Mouse (Mus musculus) cerebellum, adult 11 months (tissue): ENCODE results near the gene Eya2.

Source experiments
- DNase-seq: peaks from one replicate; pipeline ENCODE4 v3.0.0; 2022

Eya2 gene

GRCm38 (mm10) chr2:165719382-165719781 is 124.5 kb downstream of the Eya2 start:
- no peak for DNase-seq

DNA sequence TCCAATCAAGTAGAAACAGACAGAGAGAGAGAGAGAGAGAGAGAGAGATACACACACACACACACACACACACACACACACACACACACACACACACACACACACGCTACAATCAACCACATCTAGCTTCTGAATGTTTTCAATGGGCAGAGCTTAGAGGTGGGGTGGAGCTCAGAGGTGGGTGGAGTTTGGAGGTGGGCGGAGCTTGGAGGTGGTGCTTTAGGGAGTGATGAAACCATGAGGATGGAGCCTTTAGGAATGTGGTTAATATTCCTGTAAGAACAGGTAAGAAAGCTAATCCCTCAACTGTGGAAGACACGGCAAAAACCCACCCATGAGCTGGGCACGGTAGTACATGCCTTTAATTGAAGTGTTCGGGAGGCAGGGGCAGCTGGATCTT is 127.1 kb downstream of the Eya2 start:
- no peak for DNase-seq

DNA sequence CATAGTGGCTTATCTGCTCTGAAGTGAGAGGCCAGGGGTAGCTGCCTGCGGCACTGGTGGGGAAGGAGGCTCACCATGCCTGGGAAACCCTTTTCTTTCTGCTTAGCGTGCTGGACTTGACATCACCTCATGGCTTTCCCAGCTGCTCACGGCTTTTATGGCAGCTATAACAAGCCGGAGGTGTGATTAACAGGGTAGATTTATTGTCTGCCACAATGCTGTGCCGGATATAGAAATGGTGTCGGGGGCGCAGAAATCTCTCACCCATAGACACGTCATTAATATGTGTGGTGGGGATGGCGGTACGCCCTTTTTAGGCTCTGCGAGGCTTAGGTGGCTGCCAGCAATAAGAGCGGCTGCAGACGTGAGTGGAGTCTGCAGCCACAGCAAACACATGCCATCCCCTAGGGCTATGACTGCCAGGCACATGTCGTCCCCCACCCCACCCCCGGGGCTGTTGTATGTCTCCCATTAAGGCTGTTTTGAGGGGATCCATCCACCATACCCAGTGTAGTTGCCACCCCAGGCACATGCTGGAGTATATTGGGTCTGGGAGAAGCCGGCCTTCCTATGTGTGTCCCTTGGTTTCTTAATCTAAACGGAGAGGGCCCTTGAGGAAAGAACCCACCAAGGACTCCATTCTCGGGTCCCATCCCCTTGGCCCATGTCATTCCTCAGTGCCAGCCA is 137.9 kb downstream of the Eya2 start:
- no peak for DNase-seq

- no peak for DNase-seq
Measured at GRCm38 (mm10) chr2:165733701-165734100, 138.9 kb downstream of the Eya2 start.

- no peak for DNase-seq
Measured at GRCm38 (mm10) chr2:165736297-165736696, 141.5 kb downstream of the Eya2 start.

- DNase-seq: no peak
Measured at GRCm38 (mm10) chr2:165740381-165740780, 145.5 kb downstream of the Eya2 start.

GRCm38 (mm10) chr2:165740982-165741381 is 146.2 kb downstream of the Eya2 start:
- no peak for DNase-seq

DNA sequence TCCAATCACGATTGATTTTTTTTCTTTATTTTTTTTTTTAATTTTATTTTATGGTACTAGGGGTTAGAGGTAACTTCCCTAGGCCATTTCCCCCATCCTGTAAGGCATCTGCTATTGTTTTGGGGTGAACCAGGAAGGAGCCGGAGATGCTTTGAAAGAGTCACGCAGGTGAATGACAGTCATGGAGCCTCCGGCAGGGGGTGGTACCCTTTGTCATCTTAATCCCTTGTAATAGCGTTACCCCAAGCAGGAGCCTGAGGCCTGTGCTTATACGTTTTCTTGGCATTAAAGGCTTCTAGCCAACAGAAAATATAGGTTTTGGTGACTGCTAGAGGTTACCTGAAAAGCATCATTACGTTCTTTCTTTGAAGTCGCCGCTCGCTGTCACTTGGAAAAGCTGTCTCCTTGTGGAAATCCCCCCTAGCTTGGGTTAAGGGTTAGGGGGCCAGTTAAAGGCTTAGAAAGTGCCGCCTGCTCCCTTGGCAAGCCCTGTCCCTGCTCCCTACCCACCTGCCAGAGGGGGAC is 146.8 kb downstream of the Eya2 start:
- DNase-seq: no peak

DNA sequence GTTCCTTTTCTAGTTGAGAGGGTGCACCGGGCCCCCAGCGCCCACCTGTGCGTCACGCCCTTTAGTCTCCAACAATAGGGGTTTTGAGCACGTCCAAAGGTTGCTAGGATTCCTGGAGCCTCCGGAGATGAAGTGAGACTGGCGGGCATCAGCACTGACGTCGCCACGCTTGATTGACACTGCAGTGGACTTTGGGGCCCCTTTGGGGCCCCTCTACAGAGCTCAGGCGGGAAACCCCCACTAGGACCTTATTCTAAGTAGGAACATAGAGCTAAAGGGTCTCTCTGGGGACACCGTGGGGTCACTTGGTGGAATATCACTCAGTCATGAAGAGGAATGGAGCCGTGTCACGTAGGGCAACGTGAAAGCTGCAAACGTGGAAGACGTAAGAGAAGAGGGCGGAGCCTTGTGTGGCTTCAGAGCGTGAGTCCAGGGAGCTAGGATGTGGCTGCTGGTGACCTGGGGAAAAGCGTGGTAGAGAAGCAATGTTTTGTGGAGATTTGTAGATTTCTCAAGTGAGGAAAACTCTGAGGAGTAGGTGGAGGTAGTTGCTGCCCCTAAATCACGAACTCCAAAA is 147.5 kb downstream of the Eya2 start:
- DNase-seq: no peak

DNA sequence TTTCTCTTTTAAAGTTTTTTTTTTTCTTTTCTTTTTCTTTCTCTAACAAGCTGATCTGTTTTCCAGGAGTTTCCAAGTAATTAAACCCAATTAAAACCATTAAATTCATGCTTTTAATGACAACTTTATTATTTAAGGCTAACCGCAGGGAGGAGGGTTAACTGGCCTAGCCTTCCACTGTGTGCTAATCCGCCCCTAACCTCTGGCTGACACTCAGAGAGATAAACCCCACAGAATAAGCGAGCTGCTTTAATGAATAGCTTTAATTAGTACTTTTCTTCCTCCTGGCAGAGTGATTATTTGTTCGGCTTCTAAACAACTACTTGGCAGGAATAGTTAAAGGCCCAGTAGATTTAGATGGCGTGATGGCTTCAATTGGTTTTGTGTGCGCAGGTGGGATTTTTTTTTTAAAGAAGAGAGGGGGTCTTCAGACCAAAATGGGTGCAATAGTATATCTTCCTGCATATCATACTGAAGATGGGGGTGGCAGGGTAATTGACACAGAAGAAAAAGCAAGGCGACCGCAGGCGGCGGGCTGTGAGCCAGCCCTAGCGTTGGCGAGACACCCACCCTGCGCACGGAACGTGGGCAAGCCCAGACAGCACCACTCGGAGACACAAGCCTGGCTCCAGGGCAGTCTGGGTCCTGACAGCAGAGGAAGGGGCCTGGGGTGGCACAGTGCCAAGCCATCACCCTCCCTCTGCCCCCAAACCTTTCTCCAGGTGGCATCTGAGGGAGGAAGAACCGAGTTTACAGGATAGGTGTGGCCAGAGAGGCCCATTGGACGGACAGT is 150.7 kb downstream of the Eya2 start:
- DNase-seq: no peak

- DNase-seq: no peak
Measured at GRCm38 (mm10) chr2:165747975-165748374, 153.1 kb downstream of the Eya2 start.

- DNase-seq: no peak
Measured at GRCm38 (mm10) chr2:165748426-165748825, 153.6 kb downstream of the Eya2 start.

DNA sequence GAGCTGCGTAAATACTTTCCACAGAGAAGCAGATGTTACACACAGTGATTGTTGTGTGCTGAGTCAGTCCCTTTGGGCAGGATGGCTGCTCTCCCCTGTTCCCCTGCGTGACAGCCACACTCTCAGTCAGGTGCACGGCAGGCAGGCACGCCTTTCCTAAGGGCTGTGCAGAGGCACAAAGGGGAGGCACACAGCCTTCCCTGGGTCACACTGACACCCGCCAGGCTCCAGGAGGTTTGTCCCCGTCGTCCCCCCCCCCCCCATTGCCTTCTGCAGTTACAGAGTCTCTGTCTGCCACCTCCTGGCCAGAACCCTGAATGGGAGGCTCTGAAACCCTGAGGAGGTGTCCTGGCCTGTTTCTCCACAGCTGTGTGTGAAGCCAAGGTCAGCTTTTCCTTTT is 156.2 kb downstream of the Eya2 start:
- peak; percentile 3 for DNase-seq

DNA sequence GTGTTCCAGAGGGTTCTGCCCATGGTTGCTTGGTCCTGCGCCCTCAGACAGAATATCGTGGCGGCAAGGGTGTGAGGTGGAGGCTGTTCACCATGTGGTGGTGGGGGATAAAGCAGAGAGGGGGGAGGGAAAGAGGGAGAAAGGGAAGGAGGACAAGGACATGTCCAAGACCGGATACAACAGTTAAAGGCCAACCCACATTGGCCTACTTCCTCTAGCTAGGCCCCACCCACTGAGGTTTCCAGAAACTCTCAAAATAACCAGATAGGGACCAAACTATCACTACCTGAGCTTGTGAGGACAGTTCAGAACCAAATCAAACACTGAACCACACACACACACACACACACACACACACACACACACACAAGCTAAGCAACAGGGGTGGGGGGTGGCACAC is 157.9 kb downstream of the Eya2 start:
- DNase-seq: no peak

DNA sequence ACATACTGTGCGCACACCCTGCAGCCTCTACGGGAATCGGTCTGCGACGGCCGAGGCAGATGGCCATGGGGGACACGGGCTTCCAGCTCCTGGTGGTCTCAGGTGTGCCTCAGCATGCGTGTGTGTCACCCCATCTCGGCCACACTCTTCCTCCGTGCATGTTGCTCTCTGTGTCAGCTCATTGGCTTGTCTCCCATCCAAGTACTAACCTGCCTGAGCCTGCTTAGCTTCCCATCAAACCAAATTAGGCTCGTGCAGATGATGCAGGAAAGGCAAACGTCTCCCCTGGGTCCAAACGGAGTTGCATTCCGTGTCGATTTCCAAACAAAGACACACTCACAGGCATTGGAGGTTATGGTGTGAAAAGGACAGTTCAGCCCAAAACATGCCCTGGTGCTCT is 163.0 kb downstream of the Eya2 start:
- no peak for DNase-seq

- DNase-seq: no peak
Measured at GRCm38 (mm10) chr2:165758534-165758933, 163.7 kb downstream of the Eya2 start.

DNA sequence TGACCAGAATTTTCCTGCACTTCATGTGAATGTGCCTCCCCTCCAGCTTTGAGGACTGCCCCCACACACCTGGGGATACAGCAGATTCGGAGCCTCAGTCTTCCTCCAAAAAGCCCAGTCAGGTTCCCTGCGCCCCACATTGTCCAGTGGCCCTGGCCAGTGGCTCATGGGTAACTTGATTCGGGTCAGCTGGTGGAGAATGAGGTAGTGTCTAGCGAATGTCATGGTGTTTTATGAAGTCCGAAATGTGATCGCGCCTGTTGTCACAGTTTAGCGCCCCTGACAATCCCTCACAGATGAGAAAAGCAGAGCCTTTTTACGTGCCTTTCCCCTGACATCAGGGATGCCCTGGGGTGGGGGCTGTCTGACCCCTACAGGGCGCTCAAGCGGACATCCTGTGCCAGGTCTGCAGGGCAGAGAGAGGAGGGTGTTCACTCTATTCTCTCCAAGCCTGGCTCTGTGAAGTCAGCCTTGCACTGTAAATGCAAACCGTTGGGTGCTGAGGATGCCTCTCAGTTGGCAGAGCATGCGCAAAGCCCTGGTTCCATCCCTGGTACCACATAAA is 164.7 kb downstream of the Eya2 start:
- no peak for DNase-seq

- DNase-seq: no peak
Measured at GRCm38 (mm10) chr2:165768805-165769358, 174.1 kb downstream of the Eya2 start.

DNA sequence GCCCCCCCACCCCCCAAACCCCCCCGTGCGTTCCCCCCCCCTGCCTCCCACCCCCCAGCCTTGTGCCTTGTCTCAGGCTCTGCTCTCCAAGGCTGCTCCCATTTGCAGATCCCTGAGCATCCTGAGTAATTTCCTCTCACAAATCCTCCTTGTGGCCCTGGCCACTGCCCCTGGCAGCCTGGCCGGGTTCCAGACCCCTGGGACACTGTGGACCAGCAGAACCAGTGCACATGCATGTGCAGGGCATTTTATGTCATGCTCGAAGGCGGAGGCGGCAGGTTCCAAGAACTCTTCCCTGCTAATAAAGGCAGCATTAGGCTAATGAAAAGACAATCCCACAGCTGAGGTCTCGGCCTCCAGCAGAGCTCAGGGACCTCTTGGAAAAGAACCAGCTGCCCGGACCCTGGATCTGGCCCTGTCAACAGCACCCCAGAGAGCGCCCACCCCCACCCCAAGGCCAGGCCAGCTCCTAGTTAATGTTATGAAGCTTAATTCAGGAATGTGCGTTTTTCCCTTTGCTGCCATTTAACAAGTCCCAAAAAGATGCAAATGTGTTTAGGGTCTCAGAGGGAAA is 174.6 kb downstream of the Eya2 start:
- DNase-seq: no peak

GRCm38 (mm10) chr2:165778927-165779326 is 184.1 kb downstream of the Eya2 start:
- DNase-seq: peak; percentile 74

DNA sequence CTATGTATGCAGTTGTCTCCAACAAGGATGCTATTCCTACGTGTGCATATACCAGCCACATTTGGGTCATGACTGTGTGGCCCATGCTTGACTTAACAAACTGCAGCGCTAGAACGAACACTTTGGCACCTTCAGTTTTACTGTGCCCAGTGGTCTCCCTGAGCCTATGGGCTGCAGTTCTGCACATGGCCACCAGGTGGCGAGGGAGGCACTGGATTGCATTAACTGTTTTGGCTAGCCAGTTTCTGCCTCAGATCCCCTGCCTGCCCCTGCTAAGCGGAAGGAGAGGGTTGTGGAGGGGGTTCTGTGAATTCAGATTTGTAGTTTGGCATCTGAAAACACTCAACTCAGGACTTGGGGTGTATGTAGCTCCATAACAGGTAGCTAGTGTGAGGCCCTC is 187.5 kb downstream of the Eya2 start:
- DNase-seq: peak; percentile 63

- no peak for DNase-seq
Measured at GRCm38 (mm10) chr2:165785312-165786036, 190.6 kb downstream of the Eya2 start.
